Mouse (Mus musculus): ENCODE measurements around the gene Bag2. TPM values are rescaled to one million over a fixed set of nuclear protein-coding genes. Genes with fewer than 3 reads are reported as not detected.
A peak's percentile ranks its signal among the peaks of the same experiment; 100 is the strongest.

Bag2 gene
- total and polyA plus RNA-seq, 2 experiments from 2014 or later, result 26.6 to 31.8 TPM

DNA sequence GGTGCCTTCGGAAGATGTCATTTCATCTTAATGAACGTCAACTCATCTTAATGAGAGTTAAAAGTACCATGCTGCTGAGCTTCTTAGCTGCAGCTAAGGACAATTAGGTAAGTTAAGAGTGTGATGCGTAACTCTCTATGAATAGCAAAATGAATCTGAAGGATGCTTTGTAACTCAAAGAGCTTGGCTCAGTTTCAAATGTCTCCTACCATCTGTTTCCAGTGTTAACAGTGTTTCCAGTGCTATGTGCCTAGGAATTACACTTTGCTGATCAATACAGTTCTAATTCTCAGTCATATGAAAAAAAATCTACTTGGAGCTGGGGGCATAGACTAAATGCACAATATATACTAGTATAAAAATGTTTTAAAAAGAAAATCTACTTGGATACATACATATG, 56.4 kb downstream of the Bag2 start:
- no peak for ATAC-seq
- H3K4me2 ChIP-seq (ENCODE audit: low read depth, low read length), result no peak overlapping the region
- TF ChIP-seq CTCF (IDR thresholded peaks at IDR 0.05; ENCODE audit: low read depth), result no peak
- H3K27ac ChIP-seq, result no peak overlapping the region
- 69% methylated on average over 3 of the region's 3 CpGs for WGBS
- no peaks in the 10 kb centered on the region for H3K36me3 ChIP-seq (ENCODE audit: insufficient read depth, low read length)
- H3K4me1 ChIP-seq (ENCODE audit: insufficient read depth, low read length), result no peaks in the 10 kb centered on the region
- peak; percentile 20 for DNase-seq (ENCODE audit: low spot score)
- H3K4me3 ChIP-seq (ENCODE audit: low read length), result no peak overlapping the region
- H3K9me3 ChIP-seq (ENCODE audit: low read length), result no peaks in the 10 kb centered on the region
- H3K9ac ChIP-seq (replicated peaks; ENCODE audit: low read length), result no peak overlapping the region
- H3K27me3 ChIP-seq (ENCODE audit: insufficient read depth, low read length), result no peaks in the 10 kb centered on the region

DNA sequence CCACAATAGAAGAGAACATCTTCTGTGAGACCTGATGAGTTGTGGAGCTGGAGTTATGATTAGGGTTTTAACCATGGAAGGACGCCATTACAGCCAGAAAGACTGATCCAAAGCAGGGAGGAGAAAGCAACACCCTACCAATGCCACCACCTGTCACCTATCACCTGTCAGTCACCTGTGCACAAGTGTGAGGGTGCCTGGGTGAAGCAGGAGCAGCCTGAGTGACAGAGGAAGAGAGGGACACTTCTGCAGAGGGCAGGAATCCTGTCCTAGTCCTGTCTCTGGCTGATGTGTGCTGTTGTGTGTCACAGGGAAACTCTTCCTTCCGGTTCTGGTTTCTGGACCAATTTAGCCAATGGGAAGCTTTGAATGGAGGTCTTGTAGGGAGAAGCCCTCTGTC, 61.6 kb downstream of the Bag2 start:
- whole genome bisulfite sequencing, result 80% methylated on average over 2 of the region's 2 CpGs
- no peaks in the 10 kb centered on the region for H3K4me1 ChIP-seq (ENCODE audit: insufficient read depth, low read length)

More for the DNA sequence above, 61.6 kb downstream of the Bag2 start:
- no peak for TF ChIP-seq CTCF (IDR thresholded peaks at IDR 0.05; ENCODE audit: low read depth)
- H3K27ac ChIP-seq, result no peak overlapping the region
- no peak for DNase-seq (ENCODE audit: low spot score)
- H3K9me3 ChIP-seq (ENCODE audit: low read length), result no peaks in the 10 kb centered on the region
- no peak overlapping the region for H3K9ac ChIP-seq (replicated peaks; ENCODE audit: low read length)
- H3K4me3 ChIP-seq (ENCODE audit: low read length), result no peak overlapping the region
- no peak overlapping the region for H3K4me2 ChIP-seq (ENCODE audit: low read depth, low read length)
- no peaks in the 10 kb centered on the region for H3K27me3 ChIP-seq (ENCODE audit: insufficient read depth, low read length)
- no peaks in the 10 kb centered on the region for H3K36me3 ChIP-seq (ENCODE audit: insufficient read depth, low read length)
- ATAC-seq, result no peak

Other genes with a start within 250 kb of the Bag2 start
- gene Prim2, start 88.0 kb downstream of the Bag2 start, total RNA-seq (2014; rRNA removed), result 18.8 and 19.0 TPM in 2 replicates
- gene Prim2, start 88.0 kb downstream of the Bag2 start, polyA plus RNA-seq (2015; fragmentation: Nextera tagmentation; extraction: Ambion mirVana), result 17.9 and 18.6 TPM in 2 replicates
- gene Rab23, start 37.9 kb downstream of the Bag2 start, total RNA-seq (2014; rRNA removed), result 9.0 and 11.6 TPM in 2 replicates
- 24.9 and 26.1 TPM in 2 replicates for gene Rab23, start 37.9 kb downstream of the Bag2 start, polyA plus RNA-seq (2015; fragmentation: Nextera tagmentation; extraction: Ambion mirVana)
- gene Zfp451, start 56.8 kb upstream of the Bag2 start, total RNA-seq (2014; rRNA removed), result 41.4 and 58.2 TPM in 2 replicates
- gene Zfp451, start 56.8 kb upstream of the Bag2 start, polyA plus RNA-seq (2015; fragmentation: Nextera tagmentation; extraction: Ambion mirVana), result 26.1 and 28.5 TPM in 2 replicates
- gene Bend6, start 150.0 kb upstream of the Bag2 start, total RNA-seq (2014; rRNA removed), result 99.4 and 107 TPM in 2 replicates
- 97.8 and 99.2 TPM in 2 replicates for gene Bend6, start 150.0 kb upstream of the Bag2 start, polyA plus RNA-seq (2015; fragmentation: Nextera tagmentation; extraction: Ambion mirVana)
- gene Dst, start 150.4 kb upstream of the Bag2 start, total RNA-seq (2014; rRNA removed), result 149 and 155 TPM in 2 replicates
- 30.7 and 33.0 TPM in 2 replicates for gene Dst, start 150.4 kb upstream of the Bag2 start, polyA plus RNA-seq (2015; fragmentation: Nextera tagmentation; extraction: Ambion mirVana)